Comparison of ENCODE assay signal across 28 mouse cellular contexts in genomic region chr12:19882386-19882785, GRCm38 (mm10).
DNase-seq lines count a peak whose midpoint lies in the region; TF ChIP-seq lines count a peak whose summit lies in the region.
"Had no signal": no experiment of that assay in that cellular context is flagged by ENCODE, and none has a peak within 500 bp of the region (broad histone marks: within the 10 kb centered on the region; RNA-seq: fewer than 3 reads in every experiment).

No protein-coding gene starts in this region.

- H3K4me3 ChIP-seq in testis, adult 2 months (ENCODE audit: control insufficient read depth, low read depth, low read length) = peak overlapping the region; percentile 46
- 0 out of 2 replicates have a peak overlapping the region, but pooled peaks have one; percentile 11 for H3K4me3 ChIP-seq in embryonic facial prominence, embryonic 10.5 days
- H3K4me3 ChIP-seq: gastrocnemius, adult 2 months; heart, adult 2 months; heart, embryonic 12.5 days; limb, embryonic 15.5 days; megakaryocyte, embryonic 14.5 days; midbrain, embryonic 13.5 days; neural tube, embryonic 13.5 days had no signal

- H3K9me3 ChIP-seq in embryonic facial prominence, embryonic 10.5 days = peaks cover 33% of the 10 kb centered on the region
- H3K9me3 ChIP-seq: megakaryocyte, embryonic 14.5 days had no signal

- no peak for TF ChIP-seq POLR2A in testis, adult 2 months (IDR thresholded peaks at IDR 0.05; ENCODE audit: control insufficient read depth, low read depth, low read length)

- no peaks in the 10 kb centered on the region for H3K27me3 ChIP-seq in testis, adult 2 months (ENCODE audit: control insufficient read depth, insufficient read depth, low read length)
- no peaks in the 10 kb centered on the region for H3K27me3 ChIP-seq in embryonic facial prominence, embryonic 10.5 days (replicated peaks; ENCODE audit: low read depth, poor library complexity, severe bottlenecking)
- H3K27me3 ChIP-seq: heart, embryonic 12.5 days; limb, embryonic 15.5 days; megakaryocyte, embryonic 14.5 days; midbrain, embryonic 13.5 days; neural tube, embryonic 13.5 days had no signal

- peak; percentile 1 for DNase-seq in adrenal gland, adult 2 months
- DNase-seq in adrenal gland, postnatal 25 days = no peak
- no peak for DNase-seq in testis, postnatal 10 days (ENCODE audit: low spot score)
- no peak for DNase-seq in embryonic facial prominence, embryonic 10.5 days (ENCODE audit: low spot score)
- no peak for DNase-seq in left cerebral cortex, postnatal 36 days (ENCODE audit: low spot score in 2 of 2)
- DNase-seq in cerebellum, adult 9-10 months = no peak
- no peak for DNase-seq in frontal cortex, postnatal 36 days (ENCODE audit: low spot score in 2 of 2)
- DNase-seq: adrenal gland, postnatal 10 days; cerebellum, adult 11-12 months; cerebellum, postnatal 10 days; gastrocnemius, adult 2 months; gastrocnemius, postnatal 36 days; heart, adult 2 months; heart, postnatal 4 days; kidney, adult 2 months; kidney, postnatal 4 days; left cerebral cortex, postnatal 4 days; lung, postnatal 4 days; right cerebral cortex, postnatal 4 days had no signal

- no peak overlapping the region for H3K27ac ChIP-seq in testis, adult 2 months (ENCODE audit: control insufficient read depth, insufficient read depth, low read depth, low read length)
- no peak overlapping the region for H3K27ac ChIP-seq in embryonic facial prominence, embryonic 10.5 days (replicated peaks)
- H3K27ac ChIP-seq: gastrocnemius, adult 2 months; heart, adult 2 months; hindbrain, embryonic 14.5 days; kidney, postnatal 0 days; limb, embryonic 15.5 days; midbrain, embryonic 13.5 days; neural tube, embryonic 13.5 days; stomach, postnatal 0 days had no signal

- TF ChIP-seq CTCF in testis, adult 2 months (IDR thresholded peaks at IDR 0.05; ENCODE audit: control insufficient read depth, insufficient read depth, insufficient replicate concordance, low read depth, low read length) = no peak

- peaks cover 3% of the 10 kb centered on the region; the same call in 1 of the 2 replicates for H3K4me1 ChIP-seq in testis, adult 2 months (ENCODE audit: control insufficient read depth, insufficient read depth, low read length)
- no peaks in the 10 kb centered on the region for H3K4me1 ChIP-seq in embryonic facial prominence, embryonic 10.5 days
- H3K4me1 ChIP-seq: heart, embryonic 12.5 days; limb, embryonic 15.5 days; megakaryocyte, embryonic 14.5 days; midbrain, embryonic 13.5 days; neural tube, embryonic 13.5 days had no signal

- WGBS in embryonic facial prominence, embryonic 10.5 days = 14% methylated on average over 39 of the region's 41 CpGs

- no peaks in the 10 kb centered on the region for H3K36me3 ChIP-seq in testis, adult 2 months (ENCODE audit: control insufficient read depth, insufficient read depth, low read length)
- no peaks in the 10 kb centered on the region for H3K36me3 ChIP-seq in embryonic facial prominence, embryonic 10.5 days (replicated peaks)
- H3K36me3 ChIP-seq: heart, embryonic 12.5 days; limb, embryonic 15.5 days; midbrain, embryonic 13.5 days; neural tube, embryonic 13.5 days had no signal

- intact Hi-C loops in left cerebral cortex, postnatal 36 days (cut with DNase I) = no loop called here
